Mouse (Mus musculus) testis, adult 10 weeks (tissue): Measurements from ENCODE around the gene Gm28102. TPM values are rescaled to one million over a fixed set of nuclear protein-coding genes. Genes with fewer than 3 reads are reported as not detected.

Source experiments
- polyA plus RNA-seq: library from polyadenylated mRNA; stranded (reverse); fragments of 350-450 nt; fragmentation: Illumina TruSeq; extraction: RNeasy Lipid Tissue Mini Kit (QIAGEN cat#74804); gene quantifications from one replicate; pipeline ENCODE4 v1.2.3, GENCODE M21; 2014; ENCODE audit warnings: low read depth, low replicate concordance

Gene Gm28102
- polyA plus RNA-seq = 21.9 TPM

GRCm38 (mm10) chrY:88053015-88053414 is at the start of gene Gm28102:
Gene Gm28102 (plus strand): TSS chrY:88053315.

